Mouse (Mus musculus) heart, postnatal 0 days (tissue): ENCODE data around the gene Kcnj1.

Source experiments
- CTCF ChIP-seq: IDR thresholded peaks from 2 replicates; pipeline ENCODE4 v1.5.1; 2016; ENCODE audit warnings: antibody characterized with exemption, control low read depth, low read depth
- EP300 ChIP-seq: IDR thresholded peaks from 2 replicates; pipeline ENCODE4 v1.6.1; 2016; ENCODE audit warnings: antibody characterized with exemption, low read depth

DNA sequence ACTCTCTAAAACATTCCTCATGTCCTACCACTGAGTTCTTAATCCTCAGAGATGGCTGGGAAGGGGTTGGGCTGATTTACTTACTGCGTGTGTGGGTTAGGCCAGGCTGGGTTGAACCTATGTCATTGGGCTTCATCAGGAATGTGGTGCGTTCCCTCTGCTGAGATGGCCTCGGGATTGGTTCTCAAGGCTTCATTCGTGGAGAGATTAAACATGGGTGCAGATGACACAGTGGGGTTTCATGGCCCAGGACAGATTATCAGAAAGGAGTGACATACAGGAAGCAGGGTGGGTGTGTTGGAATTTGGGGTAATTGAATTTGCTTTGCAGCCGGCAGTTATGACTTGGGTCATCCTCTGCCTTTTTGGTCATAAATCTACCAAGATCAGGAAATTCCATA lies 39.2 kb downstream of the Kcnj1 start:
- TF ChIP-seq CTCF (no peak), EP300 (no peak)
